Mouse (Mus musculus) limb, embryonic 14.5 days (tissue): ENCODE results near the gene Gpr139. TPM values are rescaled to one million over a fixed set of nuclear protein-coding genes. Genes with fewer than 3 reads are reported as not detected.

Experiments
- ATAC-seq: fragments of 200-750 bp; cut with Nextera tagmentation; 2 replicates; pipeline ENCODE4 v1.8.0; 2017; ENCODE audit warnings: low read depth, moderate number of reproducible peaks, moderate TSS enrichment; ENCODE audit not compliant: low FRiP score
- DNase-seq: peaks from one replicate; pipeline ENCODE4 v3.0.0-alpha.2; 2015; ENCODE audit warnings: low spot score
- H3K27ac ChIP-seq: fragments of 300-500 bp; sonication (generic); replicated peaks from 2 replicates; pipeline ENCODE4 v1.5.1; 2014; ENCODE audit warnings: low read depth, mild to moderate bottlenecking, low read length, moderate library complexity, mixed read lengths
- H3K27me3 ChIP-seq: fragments of 300-500 bp; sonication (generic); 2 replicates; pipeline ENCODE4 v1.6.1; 2014; ENCODE audit warnings: low read length, mixed read lengths; ENCODE audit not compliant: control insufficient read depth, insufficient read depth
- H3K36me3 ChIP-seq: fragments of 300-500 bp; sonication (generic); 2 replicates; pipeline ENCODE4 v1.6.1; 2014; ENCODE audit warnings: mild to moderate bottlenecking, low read length, moderate library complexity, mixed read lengths; ENCODE audit not compliant: control insufficient read depth, insufficient read depth
- H3K4me1 ChIP-seq: fragments of 300-500 bp; sonication (generic); 2 replicates; pipeline ENCODE4 v1.6.1; 2014; ENCODE audit warnings: antibody characterized with exemption, low read length, mixed read lengths; ENCODE audit not compliant: control insufficient read depth, insufficient read depth
- H3K4me2 ChIP-seq: fragments of 300-500 bp; sonication (generic); replicated peaks from 2 replicates; pipeline ENCODE4 v1.6.1; 2014; ENCODE audit warnings: low read depth, mild to moderate bottlenecking, low read length, moderate library complexity; ENCODE audit not compliant: severe bottlenecking
- H3K4me3 ChIP-seq: fragments of 300-500 bp; sonication (generic); replicated peaks from 2 replicates; pipeline ENCODE4 v1.5.1; 2014; ENCODE audit warnings: low read length
- H3K9ac ChIP-seq: fragments of 300-500 bp; sonication (generic); 2 replicates; pipeline ENCODE4 v1.6.1; 2014; ENCODE audit warnings: mild to moderate bottlenecking, low read depth, low read length, moderate library complexity; ENCODE audit not compliant: severe bottlenecking
- H3K9me3 ChIP-seq: fragments of 300-500 bp; sonication (generic); 2 replicates; pipeline ENCODE4 v1.6.1; 2016; ENCODE audit warnings: low read length; ENCODE audit not compliant: control insufficient read depth
- POLR2A ChIP-seq: fragments of 200-500 bp; IDR thresholded peaks from 2 replicates; pipeline ENCODE4 v1.8.0; 2012; ENCODE audit warnings: inconsistent platforms, mild to moderate bottlenecking, moderate library complexity, borderline replicate concordance; ENCODE audit not compliant: insufficient read depth, insufficient read length; ENCODE audit errors: extremely low read depth
- WGBS: fragments of 180-500 bp; shearing (Covaris S2); extraction: QIAGEN DNeasy Blood & Tissue Kit; methylation state at CpG from one replicate; pipeline ENCODE4 v1.1.7; 2014; 5-methylcytosine and 5-hydroxymethylcytosine counted together
- polyA plus RNA-seq, 2 experiments: library from polyadenylated mRNA; depleted of rRNA in 1 of 2; stranded (reverse) in 1 of 2; unstranded in 1 of 2; fragments of >200 nt; fragmentation: Nextera tagmentation in 1 of 2; extraction: Ambion mirVana in 1 of 2; gene quantifications; 2 replicates each; pipeline versions ENCODE4 v1.2.1 to v1.2.3; 2012 to 2014

Gene Gpr139
- polyA plus RNA-seq, 2 experiments, result 0.01 TPM; not detected in 1

GRCm38 (mm10) chr7:119105878-119106277, 78.5 kb downstream of the Gpr139 start:
- WGBS, result 87% methylated on average over 4 of the region's 4 CpGs

GRCm38 (mm10) chr7:119096583-119096982, 87.8 kb downstream of the Gpr139 start:
- Histone ChIP-seq H3K9ac (no peak overlapping the region), H3K36me3 (no peaks in the 10 kb centered on the region), H3K4me3 (no peak overlapping the region), H3K27me3 (no peaks in the 10 kb centered on the region), H3K9me3 (no peaks in the 10 kb centered on the region), H3K4me1 (no peaks in the 10 kb centered on the region), H3K4me2 (no peak overlapping the region), H3K27ac (no peak overlapping the region)
- no peak for ATAC-seq
- WGBS, result 69% methylated on average over 3 of the region's 3 CpGs
- no peak for DNase-seq
- TF ChIP-seq POLR2A, result no peak

More at GRCm38 (mm10) chr7:119105878-119106277, 78.5 kb downstream of the Gpr139 start:
- no peak overlapping the region for H3K27ac ChIP-seq
- H3K9me3 ChIP-seq, result no peaks in the 10 kb centered on the region
- no peaks in the 10 kb centered on the region for H3K27me3 ChIP-seq
- no peak overlapping the region for H3K4me2 ChIP-seq
- TF ChIP-seq POLR2A, result no peak
- DNase-seq, result no peak
- no peak overlapping the region for H3K4me3 ChIP-seq
- no peaks in the 10 kb centered on the region for H3K36me3 ChIP-seq
- no peaks in the 10 kb centered on the region for H3K4me1 ChIP-seq
- no peak for ATAC-seq
- H3K9ac ChIP-seq, result no peak overlapping the region

Other genes starting within 250 kb of the Gpr139 start
- 24.9 and 34.7 TPM in 2 replicates for gene Gprc5b, start 189.4 kb downstream of the Gpr139 start, polyA plus RNA-seq (2012; rRNA removed)
- 14.0 and 15.0 TPM in 2 replicates for gene Gprc5b, start 189.4 kb downstream of the Gpr139 start, polyA plus RNA-seq (2014; fragmentation: Nextera tagmentation; extraction: Ambion mirVana)